Mouse (Mus musculus) stomach, postnatal 0 days (tissue): ENCODE data around the gene Ankrd6. TPM values are rescaled to one million over a fixed set of nuclear protein-coding genes. Genes with fewer than 3 reads are reported as not detected.

Experiments used
- ATAC-seq: fragments of 200-750 bp; cut with Nextera tagmentation; 2 replicates; pipeline ENCODE4 v1.8.0; 2017; ENCODE audit not compliant: low FRiP score, low TSS enrichment
- DNase-seq: peaks from one replicate; pipeline ENCODE4 v3.0.0-alpha.2; 2016; ENCODE audit warnings: low spot score
- H3K27ac ChIP-seq: fragments of 300-500 bp; sonication (generic); replicated peaks from 2 replicates; pipeline ENCODE4 v1.5.1; 2014; ENCODE audit warnings: mild to moderate bottlenecking, control low read depth
- H3K27me3 ChIP-seq: fragments of 300-500 bp; sonication (generic); 2 replicates; pipeline ENCODE4 v1.6.1; 2014; ENCODE audit warnings: low read length; ENCODE audit not compliant: control insufficient read depth, insufficient read depth
- H3K36me3 ChIP-seq: fragments of 300-500 bp; sonication (generic); 2 replicates; pipeline ENCODE4 v1.6.1; 2014; ENCODE audit warnings: low read length, mixed read lengths; ENCODE audit not compliant: control insufficient read depth, insufficient read depth
- H3K4me1 ChIP-seq: fragments of 300-500 bp; sonication (generic); replicated peaks from 2 replicates; pipeline ENCODE4 v1.6.1; 2014; ENCODE audit warnings: antibody characterized with exemption; ENCODE audit not compliant: control insufficient read depth, insufficient read depth
- H3K4me2 ChIP-seq: fragments of 300-500 bp; sonication (generic); replicated peaks from 2 replicates; pipeline ENCODE4 v1.6.1; 2014; ENCODE audit warnings: low read depth, mild to moderate bottlenecking, control low read depth, moderate library complexity
- H3K4me3 ChIP-seq: fragments of 300-500 bp; sonication (generic); 2 replicates; pipeline ENCODE4 v1.5.1; 2014; ENCODE audit warnings: low read depth, low read length, control low read depth
- H3K9ac ChIP-seq: fragments of 300-500 bp; sonication (generic); 2 replicates; pipeline ENCODE4 v1.6.1; 2014; ENCODE audit warnings: mild to moderate bottlenecking, low read length, control low read depth, mixed read lengths
- H3K9me3 ChIP-seq: fragments of 300-500 bp; sonication (generic); 2 replicates; pipeline ENCODE4 v1.6.1; 2016; ENCODE audit warnings: low read length; ENCODE audit not compliant: control insufficient read depth
- CTCF ChIP-seq: IDR thresholded peaks from 2 replicates; pipeline ENCODE4 v1.5.1; 2016; ENCODE audit warnings: antibody characterized with exemption, low read depth, mild to moderate bottlenecking, moderate library complexity
- EP300 ChIP-seq: optimal IDR thresholded peaks from 2 replicates; pipeline ENCODE3; 2016; ENCODE audit warnings: antibody characterized with exemption
- WGBS: fragments of 180-500 bp; shearing (Covaris S2); extraction: QIAGEN DNeasy Blood & Tissue Kit; methylation state at CpG from one replicate; pipeline ENCODE4 v1.1.7; 2014; 5-methylcytosine and 5-hydroxymethylcytosine counted together
- polyA plus RNA-seq: library from polyadenylated mRNA; unstranded; fragments of >200 nt; fragmentation: Nextera tagmentation; extraction: Ambion mirVana; gene quantifications from 2 replicates; pipeline ENCODE4 v1.2.1, GENCODE M21; 2015

Ankrd6 gene
- polyA plus RNA-seq, 1 experiment from 2014 or later: 2.2 TPM

GRCm38 (mm10) chr4:32855580-32855979 lies 95.1 kb downstream of the Ankrd6 start:
- H3K36me3 ChIP-seq: no peaks in the 10 kb centered on the region
- H3K27me3 ChIP-seq: no peaks in the 10 kb centered on the region
- H3K4me2 ChIP-seq: no peak overlapping the region
- 69% methylated on average over 9 of the region's 9 CpGs for WGBS
- no peak overlapping the region for H3K9ac ChIP-seq
- DNase-seq (no peak), ATAC-seq (no peak)
- H3K27ac ChIP-seq: no peak overlapping the region
- H3K9me3 ChIP-seq: no peaks in the 10 kb centered on the region
- H3K4me3 ChIP-seq: no peak overlapping the region
- H3K4me1 ChIP-seq: no peaks in the 10 kb centered on the region
- TF ChIP-seq EP300: no peak
- TF ChIP-seq CTCF: no peak

GRCm38 (mm10) chr4:32854956-32855355 lies 95.7 kb downstream of the Ankrd6 start:
- Histone ChIP-seq H3K27me3 (no peaks in the 10 kb centered on the region), H3K36me3 (no peaks in the 10 kb centered on the region), H3K9me3 (no peaks in the 10 kb centered on the region), H3K9ac (no peak overlapping the region), H3K27ac (no peak overlapping the region), H3K4me1 (no peaks in the 10 kb centered on the region), H3K4me2 (no peak overlapping the region), H3K4me3 (no peak overlapping the region)
- no peak for ATAC-seq
- no peak for DNase-seq
- WGBS: 76% methylated on average over 4 of the region's 4 CpGs
- TF ChIP-seq EP300 (no peak), CTCF (no peak)

- no peak for DNase-seq
- Histone ChIP-seq H3K27ac (no peak overlapping the region), H3K36me3 (no peaks in the 10 kb centered on the region), H3K9me3 (no peaks in the 10 kb centered on the region), H3K4me2 (no peak overlapping the region), H3K4me1 (no peaks in the 10 kb centered on the region), H3K27me3 (no peaks in the 10 kb centered on the region), H3K4me3 (no peak overlapping the region), H3K9ac (no peak overlapping the region)
- WGBS: 82% methylated on average over 5 of the region's 5 CpGs
- no peak for ATAC-seq
- TF ChIP-seq EP300 (no peak), CTCF (no peak)
Observed at GRCm38 (mm10) chr4:32853609-32854188, 96.9 kb downstream of the Ankrd6 start.

- Histone ChIP-seq H3K4me1 (no peaks in the 10 kb centered on the region), H3K36me3 (no peaks in the 10 kb centered on the region), H3K4me2 (no peak overlapping the region), H3K9me3 (no peaks in the 10 kb centered on the region), H3K27me3 (no peaks in the 10 kb centered on the region), H3K4me3 (no peak overlapping the region), H3K27ac (no peak overlapping the region), H3K9ac (no peak overlapping the region)
- WGBS: 69% methylated on average over 6 of the region's 6 CpGs
- TF ChIP-seq CTCF (no peak), EP300 (no peak)
- DNase-seq: no peak
- no peak for ATAC-seq
Observed at GRCm38 (mm10) chr4:32852819-32853218, 97.8 kb downstream of the Ankrd6 start.

- WGBS: 90% methylated on average over 8 of the region's 8 CpGs
- ATAC-seq: no peak
Observed at GRCm38 (mm10) chr4:32852294-32852693, 98.3 kb downstream of the Ankrd6 start.

GRCm38 (mm10) chr4:32838401-32838800 lies 112.2 kb downstream of the Ankrd6 start:
- H3K9ac ChIP-seq: no peak overlapping the region
- no peaks in the 10 kb centered on the region for H3K36me3 ChIP-seq
- DNase-seq (no peak), ATAC-seq (no peak)
- no peak overlapping the region for H3K4me2 ChIP-seq
- no peak overlapping the region for H3K27ac ChIP-seq
- no peak overlapping the region for H3K4me3 ChIP-seq
- H3K9me3 ChIP-seq: no peaks in the 10 kb centered on the region
- H3K27me3 ChIP-seq: no peaks in the 10 kb centered on the region
- TF ChIP-seq EP300: no peak
- TF ChIP-seq CTCF: no peak
- no peaks in the 10 kb centered on the region for H3K4me1 ChIP-seq
- 89% methylated on average over 3 of the region's 3 CpGs for WGBS

More at GRCm38 (mm10) chr4:32852294-32852693, 98.3 kb downstream of the Ankrd6 start:
- no peak for TF ChIP-seq EP300
- no peak for TF ChIP-seq CTCF
- Histone ChIP-seq H3K9ac (no peak overlapping the region), H3K27me3 (no peaks in the 10 kb centered on the region), H3K4me1 (no peaks in the 10 kb centered on the region), H3K36me3 (no peaks in the 10 kb centered on the region), H3K4me3 (no peak overlapping the region), H3K27ac (no peak overlapping the region), H3K9me3 (no peaks in the 10 kb centered on the region), H3K4me2 (no peak overlapping the region)
- no peak for DNase-seq
